Mouse (Mus musculus) liver, adult 2 months (tissue): Measurements from ENCODE around the gene Gm21312.
"Not testable (repeated sequence)": the region's sequence is repeated elsewhere in the genome, so short reads cannot be mapped to it uniquely, and the experiment has no call there.

Source experiments
- CTCF ChIP-seq: fragments of 200-500 bp; IDR thresholded peaks from 2 replicates; pipeline ENCODE4 v1.5.1; 2011; ENCODE audit warnings: low read depth, low read length, control low read depth
- POLR2A ChIP-seq: fragments of 200-500 bp; IDR thresholded peaks from 2 replicates; pipeline ENCODE4 v1.6.1; 2011; ENCODE audit warnings: low read length, control low read depth; ENCODE audit not compliant: insufficient read depth; ENCODE audit errors: extremely low read depth

GRCm38 (mm10) chr10:104151197-104151596 lies 25.6 kb upstream of the Gm21312 start, which contains the start of gene Gm6763:
- not testable (repeated sequence) for TF ChIP-seq CTCF, POLR2A
